Mouse (Mus musculus) Patski (cell line): ENCODE measurements around the gene Sync. TPM values are rescaled to one million over a fixed set of nuclear protein-coding genes. Genes with fewer than 3 reads are reported as not detected.

ENCODE experiments used
- ATAC-seq: fragments of 100-300 bp; one replicate; pipeline ENCODE4 v1.8.0; 2021
- CTCF ChIA-PET: fragments of 350-600 bp; sonication (Branson Sonifier 250); formaldehyde crosslinking; loops from one replicate; lab custom pipeline; 2022; ENCODE audit warnings: inconsistent platforms; lab: Charles Lee
- POLR2A ChIA-PET: fragments of 350-600 bp; sonication (Branson Sonifier 250); formaldehyde crosslinking; loops from one replicate; lab custom pipeline; 2022; ENCODE audit warnings: antibody characterized with exemption, inconsistent platforms; lab: Charles Lee
- DNase-seq: peaks from one replicate; pipeline ENCODE4 v3.0.0-alpha.2; 2011; ENCODE audit warnings: low read depth, low spot score
- H3K27me3 ChIP-seq: fragments of 371-371 bp; one replicate; pipeline ENCODE4 v1.5.1; 2021
- CTCF ChIP-seq: fragments of 100-300 bp; IDR thresholded peaks from one replicate; pipeline ENCODE4 v1.5.1; 2021
- in situ Hi-C: fragments of 300-500 bp; cut with MboI; formaldehyde crosslinking; loops from 3 replicates; pipeline ENCODE4 v1.11.1; 2018; ENCODE audit warnings: low pct_unique_long_range_greater_than_20kb, mixed read lengths
- polyA plus RNA-seq: library from polyadenylated mRNA; unstranded; gene quantifications from one replicate; pipeline ENCODE4 v1.2.3, GENCODE M21; 2021

Sync gene
- polyA plus RNA-seq, 1 experiment from 2014 or later: 4.9 TPM

DNA sequence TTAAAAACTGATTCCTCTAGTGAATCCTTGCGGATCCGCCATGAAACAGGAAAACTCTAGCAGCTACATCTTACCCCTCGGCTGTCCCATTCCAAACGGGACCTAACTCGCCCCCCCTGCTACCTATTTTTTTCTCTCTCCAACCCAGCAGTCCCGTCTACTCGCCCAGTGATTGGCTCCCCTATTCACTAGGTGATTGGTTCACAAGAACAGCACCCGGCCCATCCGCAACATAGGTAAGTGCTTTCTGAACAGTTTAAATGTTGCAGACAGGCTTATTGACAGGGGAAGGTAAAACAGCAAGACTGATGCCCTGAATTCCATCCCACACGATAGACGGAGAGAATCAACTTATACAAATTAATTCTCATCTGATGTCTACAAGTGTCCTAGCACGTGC is 65.8 kb downstream of the Sync start:
- DNase-seq: no peak
- TF ChIP-seq CTCF: no peak
- in situ Hi-C loops: loop anchor here (5.0 kb wide), 1 partner anchor 104 kb away; no protein-coding TSS in a partner anchor
- CTCF ChIA-PET: no interaction called here
- POLR2A ChIA-PET: interaction anchor here (0.5 kb wide), 1 partner anchor 1715 kb away, joined by 3 read pairs; no protein-coding TSS in a partner anchor
- no peak for ATAC-seq
- H3K27me3 ChIP-seq: no peaks in the 10 kb centered on the region

- ChIA-PET CTCF (no interaction called here), POLR2A (no interaction called here)
- in situ Hi-C loops: loop anchor here (5.0 kb wide), 1 partner anchor 103 kb away; no protein-coding TSS in a partner anchor
- H3K27me3 ChIP-seq: no peaks in the 10 kb centered on the region
- DNase-seq (no peak), ATAC-seq (no peak)
- no peak for TF ChIP-seq CTCF
These were observed 66.8 kb downstream of the Sync start for GRCm38 (mm10) chr4:129354236-129354635.

- in situ Hi-C loops: no loop called here
- no peak for TF ChIP-seq CTCF
- CTCF ChIA-PET: no interaction called here
- DNase-seq (no peak), ATAC-seq (no peak)
- POLR2A ChIA-PET: no interaction called here
- no peaks in the 10 kb centered on the region for H3K27me3 ChIP-seq
These were observed 70.3 kb downstream of the Sync start for GRCm38 (mm10) chr4:129357613-129358163.

Other genes starting within 250 kb of the Sync start
- gene Rnf19b, start 229.3 kb upstream of the Sync start, polyA plus RNA-seq: 31.4 TPM
- not detected for gene Tmem54, start 182.1 kb upstream of the Sync start, polyA plus RNA-seq
- not detected for gene Hpca, start 165.6 kb upstream of the Sync start, polyA plus RNA-seq
- not detected for gene Fndc5, start 150.6 kb upstream of the Sync start, polyA plus RNA-seq
- gene S100pbp, start 97.9 kb upstream of the Sync start, polyA plus RNA-seq: 20.2 TPM
- gene Yars, start 97.9 kb upstream of the Sync start, polyA plus RNA-seq: 63.0 TPM
- gene C77080, start 26.2 kb upstream of the Sync start, polyA plus RNA-seq: 47.3 TPM
- 150 TPM for gene Rbbp4, start 47.8 kb downstream of the Sync start, polyA plus RNA-seq
- gene Zbtb8os, start 48.1 kb downstream of the Sync start, polyA plus RNA-seq: 68.4 TPM
- gene Zbtb8a, start 90.5 kb downstream of the Sync start, polyA plus RNA-seq: 3.3 TPM
- 0.17 TPM for gene Zbtb8b, start 153.2 kb downstream of the Sync start, polyA plus RNA-seq
- 40.4 TPM for gene Bsdc1, start 174.0 kb downstream of the Sync start, polyA plus RNA-seq
- not detected for gene Tssk3, start 203.4 kb downstream of the Sync start, polyA plus RNA-seq
- not detected for gene Fam229a, start 203.6 kb downstream of the Sync start, polyA plus RNA-seq
- 115 TPM for gene Marcksl1, start 226.0 kb downstream of the Sync start, polyA plus RNA-seq